Mouse (Mus musculus): ENCODE measurements around the gene Nipsnap3b.

Gene Nipsnap3b

GRCm38 (mm10) chr4:53011732-53012361 lies at the start of gene Nipsnap3b:
Gene Nipsnap3b, plus strand, starts transcription at chr4:53011880.
- DNase-seq (ENCODE audit: low spot score in 2 of 2): peak; percentile 92 to 96

DNA sequence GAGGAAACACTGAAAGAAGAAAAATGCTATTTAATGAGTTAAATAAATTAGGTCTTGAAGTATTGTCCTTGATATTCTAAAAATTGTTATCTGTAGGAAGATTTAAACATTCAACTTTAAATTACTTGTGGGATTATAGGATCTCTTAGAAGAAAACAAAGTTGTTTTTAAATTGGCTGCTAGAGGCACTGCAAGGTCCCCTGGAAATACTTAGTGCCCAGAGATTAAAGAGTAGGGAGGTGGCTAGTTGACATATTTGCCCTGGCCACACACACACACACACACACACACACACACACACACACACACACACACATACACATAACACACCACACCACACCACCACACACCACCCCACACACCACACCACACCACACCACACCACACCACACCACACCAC lies 47.4 kb upstream of the Nipsnap3b start, which contains the start of gene Olfr270:
Gene Olfr270 (plus strand): TSS at position 301 of the 400 bp plus-strand sequence.
- DNase-seq (ENCODE audit: low spot score in 2 of 2): no peak

DNA sequence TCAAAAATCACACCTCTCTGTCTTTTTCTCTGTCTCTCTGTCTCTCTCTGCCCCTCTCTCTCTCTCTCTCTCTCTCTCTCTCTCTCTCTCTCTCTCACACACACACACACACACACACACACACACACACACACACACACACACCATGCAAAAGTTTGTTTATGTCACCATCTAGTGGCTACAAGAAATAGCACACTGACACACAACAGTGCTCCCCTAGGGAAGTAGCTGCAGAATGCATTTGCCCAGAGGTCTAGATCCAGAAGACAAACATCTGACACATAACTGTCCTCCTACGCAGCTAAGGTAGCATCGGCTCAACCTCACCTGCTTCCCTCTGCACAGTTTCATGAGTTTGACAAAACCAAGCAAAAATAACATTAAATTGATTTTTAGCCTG lies 26.5 kb upstream of the Nipsnap3b start:
- DNase-seq (ENCODE audit: low spot score in 2 of 2): no peak

GRCm38 (mm10) chr4:52986266-52986665 lies 25.4 kb upstream of the Nipsnap3b start:
- no peak for DNase-seq (ENCODE audit: low spot score in 2 of 2)

DNA sequence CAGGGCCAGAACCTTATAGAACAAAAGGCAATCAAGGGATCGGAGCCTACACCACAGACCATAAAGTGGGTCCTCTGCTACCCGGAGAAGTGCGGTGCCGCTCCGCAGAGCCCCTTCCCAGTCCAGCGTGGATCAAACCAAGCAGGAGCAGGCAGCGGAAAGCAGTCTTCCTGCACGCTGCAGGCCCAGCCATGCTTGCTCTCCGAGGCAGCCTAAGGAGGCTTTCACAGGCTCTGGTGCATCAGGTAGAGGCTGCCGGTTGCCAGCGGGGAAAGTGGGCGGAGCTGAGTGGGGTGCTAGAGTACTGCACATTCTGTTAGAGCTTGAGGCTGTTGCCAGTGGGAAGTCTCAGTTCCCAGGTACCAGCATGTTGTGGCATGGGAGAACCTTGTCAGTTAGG lies 22.4 kb upstream of the Nipsnap3b start, which contains the start of gene Nipsnap3a:
Gene Nipsnap3a (plus strand): TSS at position 25 of the 400 bp plus-strand sequence.
- no peak for DNase-seq (ENCODE audit: low spot score in 2 of 2)

GRCm38 (mm10) chr4:52999449-52999848 lies 12.2 kb upstream of the Nipsnap3b start:
- no peak for DNase-seq (ENCODE audit: low spot score in 2 of 2)

DNA sequence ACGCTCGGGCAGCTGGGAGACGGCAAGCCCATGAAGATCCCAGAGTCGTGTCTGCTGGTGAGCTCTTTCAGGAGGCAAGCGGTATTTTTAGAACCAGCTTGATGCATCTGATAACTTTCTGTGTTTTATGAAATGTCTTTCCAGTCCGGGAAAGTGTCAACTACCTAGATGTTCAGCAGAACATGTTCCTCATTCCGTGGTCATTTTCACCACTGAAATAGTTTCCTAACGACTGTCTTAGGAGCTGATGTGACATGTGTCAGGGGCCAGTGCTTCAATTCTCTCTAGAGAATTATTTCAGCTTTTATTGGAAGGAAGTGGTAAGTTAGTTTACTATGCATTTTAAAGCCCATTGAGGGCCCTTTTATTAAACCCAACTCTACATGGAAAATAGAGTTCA lies 11.5 kb upstream of the Nipsnap3b start:
- DNase-seq (ENCODE audit: low spot score in 2 of 2): no peak

GRCm38 (mm10) chr4:53009183-53009582 lies 2.5 kb upstream of the Nipsnap3b start:
- DNase-seq (ENCODE audit: low spot score in 2 of 2): no peak

GRCm38 (mm10) chr4:53009871-53010270 lies 1.8 kb upstream of the Nipsnap3b start:
- no peak for DNase-seq (ENCODE audit: low spot score in 2 of 2)

GRCm38 (mm10) chr4:53014421-53014820 lies 2.7 kb downstream of the Nipsnap3b start:
- DNase-seq (ENCODE audit: low spot score in 2 of 2): no peak

DNA sequence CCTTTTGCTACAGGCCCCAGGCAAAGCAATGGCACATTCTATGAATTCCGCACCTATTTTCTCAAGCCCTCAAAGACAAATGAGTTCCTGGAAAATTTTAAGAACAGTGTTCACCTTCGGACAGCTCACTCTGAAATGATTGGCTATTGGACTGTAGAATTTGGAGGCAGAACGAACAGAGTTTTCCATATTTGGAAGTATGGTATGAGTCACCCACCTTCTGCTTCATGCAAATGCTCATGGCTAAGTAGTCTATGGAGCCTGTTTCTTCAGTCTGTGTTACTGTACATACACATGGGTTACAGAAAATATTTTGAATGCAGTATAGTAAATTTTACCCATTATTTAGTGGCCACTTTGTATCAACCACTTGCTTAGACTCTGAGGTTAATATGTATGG lies 3.3 kb downstream of the Nipsnap3b start:
- no peak for DNase-seq (ENCODE audit: low spot score in 2 of 2)

DNA sequence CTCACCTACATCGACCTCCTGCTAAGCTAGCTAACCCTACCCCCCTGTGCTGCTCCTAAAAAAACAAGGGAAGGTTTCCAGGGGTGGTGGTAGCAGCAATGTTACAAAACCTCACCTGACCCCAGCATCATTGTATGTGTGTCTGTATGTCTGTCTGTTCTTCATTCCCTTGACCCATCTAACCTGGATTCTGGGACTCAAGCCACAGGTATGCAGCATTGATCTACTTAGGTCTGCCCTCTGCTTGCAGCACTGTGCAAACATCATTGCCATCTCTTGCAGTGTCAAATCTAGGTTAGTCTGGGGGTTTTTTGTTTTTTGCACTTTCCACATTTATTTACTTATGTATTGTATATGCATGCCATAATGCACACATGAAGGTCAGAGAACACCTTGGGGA lies 6.7 kb downstream of the Nipsnap3b start:
- DNase-seq (ENCODE audit: low spot score in 2 of 2): no peak

GRCm38 (mm10) chr4:53023189-53023925 lies 11.7 kb downstream of the Nipsnap3b start:
- DNase-seq (ENCODE audit: low spot score in 2 of 2): no peak

- no peak for DNase-seq (ENCODE audit: low spot score in 2 of 2)
These were observed 12.7 kb downstream of the Nipsnap3b start for GRCm38 (mm10) chr4:53024397-53024796.

GRCm38 (mm10) chr4:53027811-53028210 lies 16.1 kb downstream of the Nipsnap3b start:
- no peak for DNase-seq (ENCODE audit: low spot score in 2 of 2)

DNA sequence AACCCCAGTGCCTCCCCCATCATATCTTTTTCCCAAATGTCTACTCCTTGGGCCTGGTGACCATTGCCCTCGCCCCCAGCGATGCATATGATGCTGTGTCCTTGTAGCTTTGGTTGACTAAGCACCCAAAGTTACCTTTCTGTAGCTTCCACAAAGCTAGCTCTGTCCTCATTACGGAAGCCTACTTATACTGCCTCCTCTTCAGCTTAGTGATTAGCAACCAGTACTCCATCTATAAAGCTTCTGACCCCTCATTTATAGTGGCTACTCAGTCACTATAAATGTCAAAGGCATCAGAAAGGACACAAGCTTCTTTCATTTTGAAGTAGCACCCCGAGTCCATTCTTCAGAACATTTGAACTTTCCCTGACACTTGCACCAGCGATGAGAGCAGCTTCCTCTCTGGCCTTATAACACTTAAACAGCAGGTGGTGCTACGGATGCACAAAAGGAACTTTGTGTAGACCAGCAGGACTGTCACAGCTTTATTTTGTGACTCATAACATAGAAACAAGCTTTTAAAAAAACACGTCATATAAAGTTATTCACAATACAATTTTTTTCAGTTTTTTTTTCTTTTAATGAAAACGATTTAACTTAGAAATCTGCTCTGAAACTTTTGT lies 18.8 kb downstream of the Nipsnap3b start:
- DNase-seq (ENCODE audit: low spot score in 2 of 2): no peak

DNA sequence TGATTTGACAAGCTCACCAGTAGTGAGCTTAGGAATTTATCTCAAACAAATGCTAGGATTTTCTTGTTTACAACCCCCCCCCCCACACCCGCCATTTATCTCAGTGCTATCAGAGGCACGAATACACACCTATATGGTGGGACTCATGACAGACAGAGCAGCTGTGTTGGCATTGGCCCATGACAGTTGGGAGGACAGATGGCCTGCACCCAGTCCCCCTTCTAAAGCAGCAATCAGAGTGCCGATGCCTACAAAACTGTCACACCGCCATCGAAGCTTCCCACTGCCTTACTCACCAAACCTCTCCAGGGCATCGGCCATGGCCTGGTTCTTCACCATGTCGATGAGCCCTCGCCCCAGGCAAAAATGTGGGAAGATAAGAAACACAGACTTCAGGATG lies 32.1 kb downstream of the Nipsnap3b start:
- DNase-seq (ENCODE audit: low spot score in 2 of 2): no peak

DNA sequence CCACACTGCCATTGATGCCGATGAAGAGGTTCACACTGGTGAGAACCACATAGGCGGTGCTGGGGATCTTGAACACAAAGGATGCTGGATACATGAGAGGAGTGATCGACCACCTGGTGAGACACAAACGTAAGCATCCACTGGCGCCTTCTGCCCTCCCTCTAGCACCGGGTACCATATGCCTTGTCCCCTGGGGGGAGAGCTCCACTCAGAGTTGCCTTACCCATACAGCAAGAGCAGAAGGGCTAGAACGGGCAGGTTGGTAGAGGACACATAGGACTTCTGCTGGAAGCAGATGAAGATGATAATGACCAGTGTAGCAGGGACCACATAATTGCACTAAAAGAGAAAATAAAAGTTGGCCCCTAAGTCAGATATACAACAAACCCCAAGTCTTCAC lies 34.1 kb downstream of the Nipsnap3b start:
- DNase-seq (ENCODE audit: low spot score in 2 of 2): no peak

DNA sequence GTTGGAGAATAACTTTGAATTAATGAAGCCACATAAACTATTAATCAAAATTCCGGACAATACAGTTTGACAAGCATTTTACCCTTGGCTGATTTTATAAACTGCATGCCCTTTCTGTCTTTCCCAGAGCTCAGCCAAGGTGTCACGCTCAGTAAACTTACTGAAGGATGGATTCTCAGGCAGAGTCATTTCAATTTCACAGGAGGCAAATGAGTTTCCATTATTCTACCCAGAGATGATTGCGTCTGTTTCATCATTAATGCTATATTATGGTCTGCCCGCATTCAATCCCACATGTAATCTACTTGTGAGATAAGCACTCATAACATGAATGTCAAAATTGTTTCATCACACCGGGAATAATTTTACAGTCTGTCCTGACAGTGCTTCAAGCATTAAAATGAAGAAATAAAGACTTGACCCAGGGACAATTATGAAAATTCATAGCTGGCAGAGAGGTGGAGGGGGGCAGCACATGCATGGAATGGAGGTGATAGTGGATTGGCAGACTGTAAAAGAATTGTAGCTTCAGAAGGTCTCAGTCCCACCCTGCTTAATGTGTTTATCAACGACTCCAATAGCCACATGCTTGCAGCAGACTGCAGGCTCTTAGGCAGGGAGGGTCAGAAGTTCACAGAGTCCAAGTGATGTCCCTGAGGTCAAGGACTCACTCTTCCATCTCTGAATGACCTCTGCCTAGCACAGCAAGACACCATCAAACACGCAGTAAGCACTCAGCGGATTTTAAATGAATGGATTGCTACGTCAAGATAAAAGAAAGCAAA lies 34.8 kb downstream of the Nipsnap3b start:
- DNase-seq (ENCODE audit: low spot score in 2 of 2): no peak

GRCm38 (mm10) chr4:53062301-53063008 lies 50.8 kb downstream of the Nipsnap3b start:
- no peak for DNase-seq (ENCODE audit: low spot score in 2 of 2)
